Mouse (Mus musculus): ENCODE data around the gene L3mbtl4. TPM values are rescaled to one million over a fixed set of nuclear protein-coding genes. Genes with fewer than 3 reads are reported as not detected.

Gene L3mbtl4
- polyA plus RNA-seq, 1 experiment from 2014 or later: 0.41 TPM

DNA sequence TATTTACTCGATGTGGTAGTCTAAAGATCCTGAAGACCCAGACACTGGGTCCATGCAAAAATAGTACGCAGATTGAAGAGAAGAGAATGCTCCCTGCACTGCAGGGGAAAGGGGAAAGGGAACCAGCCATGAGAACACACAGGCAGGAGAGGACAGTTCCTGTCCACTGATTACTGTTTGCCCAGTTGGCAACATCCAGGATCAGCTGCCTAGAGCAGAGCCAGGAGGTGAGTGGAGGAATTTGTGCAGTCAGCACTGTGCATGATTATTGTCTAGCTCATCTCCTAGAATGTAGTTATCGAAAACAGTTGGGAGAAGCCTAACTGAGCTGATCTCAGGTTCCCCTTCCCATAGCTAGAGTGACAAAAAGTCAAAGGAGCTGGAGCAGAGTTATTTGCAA, 311.6 kb downstream of the L3mbtl4 start:
- H3K9me3 ChIP-seq: no peaks in the 10 kb centered on the region
- H3K4me2 ChIP-seq: no peak overlapping the region
- ATAC-seq (ENCODE audit: insufficient read depth, low FRiP score, low read depth): no peak
- H3K4me3 ChIP-seq (replicated peaks): no peak overlapping the region
- 82% methylated on average over 3 of the region's 3 CpGs for WGBS
- no peaks in the 10 kb centered on the region for H3K27me3 ChIP-seq (replicated peaks)
- H3K9ac ChIP-seq: no peak overlapping the region
- no peaks in the 10 kb centered on the region for H3K4me1 ChIP-seq
- no peaks in the 10 kb centered on the region for H3K36me3 ChIP-seq
- no peak overlapping the region for H3K27ac ChIP-seq

DNA sequence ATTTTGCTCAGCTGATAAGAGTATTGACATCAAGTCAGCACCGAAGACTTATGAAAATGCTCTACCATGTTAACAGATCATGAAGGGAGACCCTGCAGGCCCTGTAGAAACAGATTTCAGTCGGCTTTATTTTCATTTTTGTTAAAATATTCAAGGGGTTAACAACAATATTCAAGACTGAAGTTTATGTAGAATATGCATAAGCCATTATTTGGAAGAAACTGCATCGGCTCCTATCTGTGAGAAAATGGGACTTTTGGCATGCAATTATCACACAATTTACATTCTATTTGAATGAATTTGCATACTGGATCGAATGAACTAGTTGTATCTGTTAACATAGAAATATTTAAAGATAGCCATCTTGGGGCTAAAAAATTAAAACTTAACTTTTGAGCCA, 318.0 kb downstream of the L3mbtl4 start:
- ATAC-seq (ENCODE audit: insufficient read depth, low FRiP score, low read depth): no peak
- H3K36me3 ChIP-seq: no peaks in the 10 kb centered on the region

GRCm38 (mm10) chr17:68602744-68603143, 329.1 kb downstream of the L3mbtl4 start:
- no peaks in the 10 kb centered on the region for H3K27me3 ChIP-seq (replicated peaks)

More for the DNA sequence above, 318.0 kb downstream of the L3mbtl4 start:
- no peak overlapping the region for H3K27ac ChIP-seq
- 68% methylated on average over 4 of the region's 4 CpGs for WGBS
- no peak overlapping the region for H3K4me2 ChIP-seq
- H3K4me1 ChIP-seq: no peaks in the 10 kb centered on the region
- no peaks in the 10 kb centered on the region for H3K9me3 ChIP-seq
- no peak overlapping the region for H3K4me3 ChIP-seq (replicated peaks)
- no peaks in the 10 kb centered on the region for H3K27me3 ChIP-seq (replicated peaks)
- H3K9ac ChIP-seq: no peak overlapping the region

GRCm38 (mm10) chr17:68607691-68608090, 334.1 kb downstream of the L3mbtl4 start:
- no peak for ATAC-seq (ENCODE audit: insufficient read depth, low FRiP score, low read depth)
- Histone ChIP-seq H3K9ac (no peak overlapping the region), H3K36me3 (no peaks in the 10 kb centered on the region), H3K27ac (no peak overlapping the region), H3K4me2 (no peak overlapping the region), H3K4me3 (replicated peaks) (no peak overlapping the region), H3K9me3 (no peaks in the 10 kb centered on the region), H3K4me1 (no peaks in the 10 kb centered on the region), H3K27me3 (replicated peaks) (no peaks in the 10 kb centered on the region)
- 47% methylated on average over 6 of the region's 6 CpGs for WGBS

More at GRCm38 (mm10) chr17:68602744-68603143, 329.1 kb downstream of the L3mbtl4 start:
- Histone ChIP-seq H3K4me1 (no peaks in the 10 kb centered on the region), H3K4me3 (replicated peaks) (no peak overlapping the region), H3K9me3 (no peaks in the 10 kb centered on the region), H3K4me2 (no peak overlapping the region), H3K27ac (no peak overlapping the region), H3K36me3 (no peaks in the 10 kb centered on the region), H3K9ac (no peak overlapping the region)
- WGBS: 72% methylated on average over 4 of the region's 4 CpGs
- ATAC-seq (ENCODE audit: insufficient read depth, low FRiP score, low read depth): no peak

GRCm38 (mm10) chr17:68611247-68611646, 337.6 kb downstream of the L3mbtl4 start:
- no peak overlapping the region for H3K9ac ChIP-seq
- ATAC-seq (ENCODE audit: insufficient read depth, low FRiP score, low read depth): no peak
- H3K36me3 ChIP-seq: no peaks in the 10 kb centered on the region
- no peak overlapping the region for H3K27ac ChIP-seq
- WGBS: 73% methylated on average over 6 of the region's 6 CpGs
- H3K4me3 ChIP-seq (replicated peaks): no peak overlapping the region
- H3K9me3 ChIP-seq: no peaks in the 10 kb centered on the region
- H3K27me3 ChIP-seq (replicated peaks): no peaks in the 10 kb centered on the region
- H3K4me1 ChIP-seq: no peaks in the 10 kb centered on the region
- H3K4me2 ChIP-seq: no peak overlapping the region

DNA sequence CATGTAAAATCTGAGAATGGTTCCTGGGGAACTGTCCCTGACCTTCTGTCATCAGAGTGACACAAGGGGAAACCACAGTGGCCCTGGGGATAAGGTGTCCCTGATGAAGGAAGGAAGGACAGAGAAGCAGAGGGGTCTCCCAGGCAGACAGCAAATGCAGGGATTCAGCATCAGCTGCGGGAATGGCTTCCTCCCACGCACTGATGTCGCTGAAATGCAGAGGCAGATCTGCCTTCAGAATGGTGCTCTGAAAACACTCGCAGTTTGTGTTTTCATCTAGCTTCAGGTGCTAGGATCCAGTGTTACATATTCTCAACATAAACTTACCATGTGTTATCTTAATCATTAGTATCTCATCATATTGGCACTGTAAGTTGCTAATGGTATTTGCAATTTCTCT, 351.7 kb downstream of the L3mbtl4 start:
- no peaks in the 10 kb centered on the region for H3K36me3 ChIP-seq
- no peak overlapping the region for H3K27ac ChIP-seq
- 66% methylated on average over 4 of the region's 4 CpGs for WGBS
- no peaks in the 10 kb centered on the region for H3K9me3 ChIP-seq
- no peak for ATAC-seq (ENCODE audit: insufficient read depth, low FRiP score, low read depth)
- H3K4me2 ChIP-seq: no peak overlapping the region
- H3K4me1 ChIP-seq: no peaks in the 10 kb centered on the region
- H3K27me3 ChIP-seq (replicated peaks): no peaks in the 10 kb centered on the region
- H3K4me3 ChIP-seq (replicated peaks): no peak overlapping the region
- H3K9ac ChIP-seq: no peak overlapping the region

DNA sequence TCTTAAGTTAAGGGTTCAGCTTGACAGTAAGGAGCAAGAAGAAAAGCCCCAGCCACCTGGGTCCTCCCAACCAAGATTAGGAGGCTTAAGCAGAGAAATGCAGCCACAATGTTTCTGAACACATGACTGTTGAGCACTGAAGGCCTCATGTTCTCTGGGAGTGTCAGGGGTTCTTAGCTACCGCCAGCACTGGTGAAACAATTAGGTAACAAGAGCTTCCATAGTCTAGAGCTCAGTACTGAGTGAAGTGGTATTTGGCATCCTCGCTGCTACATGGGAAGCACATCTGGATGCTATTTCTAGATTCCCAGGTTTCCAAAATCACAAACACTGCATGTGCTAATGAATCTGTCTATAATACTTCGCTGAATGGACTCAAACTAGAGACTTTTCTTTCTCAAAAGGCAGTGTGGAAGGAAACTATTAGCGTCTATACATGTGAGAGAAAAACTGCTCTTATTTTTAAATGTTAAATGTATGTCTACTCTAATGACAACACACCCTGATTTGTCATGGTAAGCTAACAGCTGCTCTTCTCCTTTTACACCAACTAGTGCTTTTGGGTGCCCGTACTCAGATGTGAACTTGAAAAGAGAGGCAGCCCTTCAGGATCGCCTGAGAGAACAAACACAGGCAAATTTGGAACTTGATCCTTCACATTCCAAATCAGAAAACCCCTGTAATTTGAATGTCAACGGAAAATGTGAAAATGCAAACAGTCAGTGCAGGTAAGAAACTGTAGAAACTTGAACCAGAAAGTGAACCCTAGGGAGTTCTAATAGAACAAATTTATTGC, 356.2 kb downstream of the L3mbtl4 start:
- Histone ChIP-seq H3K4me2 (no peak overlapping the region), H3K9ac (no peak overlapping the region), H3K27me3 (replicated peaks) (no peaks in the 10 kb centered on the region), H3K36me3 (no peaks in the 10 kb centered on the region), H3K4me3 (replicated peaks) (no peak overlapping the region), H3K27ac (no peak overlapping the region), H3K9me3 (no peaks in the 10 kb centered on the region), H3K4me1 (no peaks in the 10 kb centered on the region)
- 69% methylated on average over 7 of the region's 7 CpGs for WGBS
- ATAC-seq (ENCODE audit: insufficient read depth, low FRiP score, low read depth): no peak

GRCm38 (mm10) chr17:68631396-68631795, 357.8 kb downstream of the L3mbtl4 start:
- no peak overlapping the region for H3K9ac ChIP-seq
- no peak overlapping the region for H3K4me3 ChIP-seq (replicated peaks)
- ATAC-seq (ENCODE audit: insufficient read depth, low FRiP score, low read depth): no peak
- no peak overlapping the region for H3K27ac ChIP-seq
- WGBS: 83% methylated on average over 8 of the region's 8 CpGs
- no peaks in the 10 kb centered on the region for H3K4me1 ChIP-seq
- H3K27me3 ChIP-seq (replicated peaks): no peaks in the 10 kb centered on the region
- H3K36me3 ChIP-seq: no peaks in the 10 kb centered on the region
- no peak overlapping the region for H3K4me2 ChIP-seq
- no peaks in the 10 kb centered on the region for H3K9me3 ChIP-seq

GRCm38 (mm10) chr17:68640187-68640586, 366.6 kb downstream of the L3mbtl4 start:
- H3K36me3 ChIP-seq: no peaks in the 10 kb centered on the region
- H3K27ac ChIP-seq: no peak overlapping the region
- H3K9ac ChIP-seq: no peak overlapping the region
- no peaks in the 10 kb centered on the region for H3K4me1 ChIP-seq
- no peak for ATAC-seq (ENCODE audit: insufficient read depth, low FRiP score, low read depth)
- no peaks in the 10 kb centered on the region for H3K9me3 ChIP-seq
- H3K4me2 ChIP-seq: no peak overlapping the region
- WGBS: 71% methylated on average over 6 of the region's 6 CpGs
- no peak overlapping the region for H3K4me3 ChIP-seq (replicated peaks)
- H3K27me3 ChIP-seq (replicated peaks): no peaks in the 10 kb centered on the region

- WGBS: 69% methylated on average over 5 of the region's 5 CpGs
- Histone ChIP-seq H3K9ac (no peak overlapping the region), H3K27me3 (replicated peaks) (no peaks in the 10 kb centered on the region), H3K36me3 (no peaks in the 10 kb centered on the region), H3K4me3 (replicated peaks) (no peak overlapping the region), H3K4me1 (no peaks in the 10 kb centered on the region), H3K27ac (no peak overlapping the region), H3K9me3 (no peaks in the 10 kb centered on the region), H3K4me2 (no peak overlapping the region)
- ATAC-seq (ENCODE audit: insufficient read depth, low FRiP score, low read depth): no peak
These were observed 369.0 kb downstream of the L3mbtl4 start for GRCm38 (mm10) chr17:68642521-68643088.

DNA sequence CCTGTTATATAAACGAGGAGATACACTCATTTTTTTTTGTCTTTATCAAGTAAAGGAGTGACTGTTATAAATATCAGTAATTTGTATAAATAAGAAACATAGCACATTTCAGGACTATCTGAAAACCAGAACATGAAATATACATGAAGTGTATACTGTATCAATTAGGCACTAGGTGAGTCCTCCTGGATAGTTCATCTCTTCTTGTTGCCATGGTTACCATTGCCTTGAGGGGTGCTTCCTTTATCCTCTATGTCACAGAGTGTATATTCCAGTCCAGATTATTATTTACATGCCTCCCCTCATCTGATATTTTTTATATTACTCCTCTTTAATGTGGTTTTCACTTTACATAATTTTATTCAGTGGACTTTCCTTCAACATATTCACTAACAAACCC, 392.9 kb downstream of the L3mbtl4 start:
- Histone ChIP-seq H3K9ac (no peak overlapping the region), H3K4me2 (no peak overlapping the region), H3K4me3 (replicated peaks) (no peak overlapping the region), H3K36me3 (no peaks in the 10 kb centered on the region), H3K27ac (no peak overlapping the region), H3K4me1 (no peaks in the 10 kb centered on the region), H3K9me3 (no peaks in the 10 kb centered on the region), H3K27me3 (replicated peaks) (no peaks in the 10 kb centered on the region)
- ATAC-seq (ENCODE audit: insufficient read depth, low FRiP score, low read depth): no peak
- 54% methylated on average over 1 of the region's 1 CpGs for WGBS

DNA sequence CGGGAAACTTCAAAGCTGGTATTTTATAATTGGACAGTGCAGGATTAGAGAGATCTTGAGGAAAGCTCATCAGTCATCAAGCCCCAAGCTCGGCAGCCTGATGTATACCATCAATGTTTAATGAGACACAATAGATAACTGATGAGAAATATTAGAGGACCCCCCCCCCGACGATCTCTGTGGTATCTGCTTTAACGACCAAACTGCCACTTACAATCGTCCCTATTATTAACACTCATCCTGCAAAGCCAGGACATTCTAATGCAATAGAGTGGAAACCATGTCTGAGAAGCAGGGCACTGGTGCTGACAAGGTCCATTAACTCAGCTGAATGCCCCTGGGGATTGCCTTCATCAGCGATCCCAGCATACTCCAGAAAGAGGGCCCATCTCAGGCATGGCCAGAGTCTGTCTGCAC, 398.5 kb downstream of the L3mbtl4 start:
- Histone ChIP-seq H3K27ac (no peak overlapping the region), H3K4me2 (no peak overlapping the region), H3K27me3 (replicated peaks) (no peaks in the 10 kb centered on the region), H3K36me3 (no peaks in the 10 kb centered on the region), H3K4me1 (no peaks in the 10 kb centered on the region), H3K4me3 (replicated peaks) (no peak overlapping the region), H3K9me3 (no peaks in the 10 kb centered on the region), H3K9ac (no peak overlapping the region)
- 67% methylated on average over 7 of the region's 7 CpGs for WGBS
- ATAC-seq (ENCODE audit: insufficient read depth, low FRiP score, low read depth): no peak
